Mouse (Mus musculus): ENCODE measurements around the gene Mrpl45.

The Mrpl45 gene

DNA sequence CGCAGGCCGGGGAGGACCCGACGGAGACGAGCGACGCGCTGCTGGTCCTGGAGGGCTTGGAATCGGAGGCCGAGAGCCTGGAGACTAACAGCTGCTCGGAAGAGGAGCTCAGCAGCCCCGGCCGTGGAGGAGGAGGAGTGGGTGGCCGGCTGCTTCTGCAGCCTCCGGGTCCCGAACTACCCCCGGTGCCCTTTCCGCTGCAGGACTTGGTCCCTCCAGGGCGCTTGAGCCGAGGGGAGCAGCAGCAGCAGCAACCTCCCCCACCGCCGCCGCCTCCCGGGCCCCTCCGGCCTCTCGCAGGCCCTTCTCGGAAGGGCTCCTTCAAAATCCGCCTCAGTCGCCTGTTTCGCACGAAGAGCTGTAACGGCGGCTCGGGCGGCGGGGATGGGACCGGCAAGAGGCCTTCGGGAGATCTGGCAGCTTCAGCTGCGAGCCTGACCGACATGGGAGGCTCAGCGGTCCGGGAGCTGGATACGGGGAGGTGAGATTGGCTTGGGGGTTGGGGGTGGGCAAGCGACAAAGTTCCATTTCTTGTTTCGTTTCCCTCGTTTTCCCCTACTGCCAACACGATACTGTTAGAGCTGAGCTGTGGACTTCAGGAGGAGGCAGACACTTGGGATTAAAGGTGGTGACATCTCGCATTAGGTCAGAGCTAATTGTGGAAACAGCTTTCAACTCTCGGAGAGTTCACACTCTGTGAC is 47.6 kb downstream of the Mrpl45 start:
- DNase-seq (ENCODE audit: low read depth, low spot score): peak; percentile 42

DNA sequence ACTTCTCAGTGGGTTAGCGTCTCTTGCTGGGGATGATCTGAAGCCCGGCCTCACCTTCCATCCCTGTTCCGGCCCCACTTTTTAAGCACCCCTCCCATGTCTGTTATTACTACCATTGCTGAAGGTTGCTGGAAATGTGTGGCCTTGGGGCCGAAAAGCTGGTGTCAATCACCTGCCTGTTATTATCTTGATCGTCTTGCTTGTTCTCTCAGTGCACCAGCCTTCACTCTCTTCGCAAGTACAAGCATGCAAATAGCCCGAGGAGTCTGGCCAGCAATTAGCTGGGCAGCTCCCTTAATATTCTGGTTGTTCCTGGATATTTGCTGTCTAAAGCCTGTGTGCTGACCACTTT is 48.1 kb downstream of the Mrpl45 start:
- DNase-seq (ENCODE audit: low read depth, low spot score): no peak

DNA sequence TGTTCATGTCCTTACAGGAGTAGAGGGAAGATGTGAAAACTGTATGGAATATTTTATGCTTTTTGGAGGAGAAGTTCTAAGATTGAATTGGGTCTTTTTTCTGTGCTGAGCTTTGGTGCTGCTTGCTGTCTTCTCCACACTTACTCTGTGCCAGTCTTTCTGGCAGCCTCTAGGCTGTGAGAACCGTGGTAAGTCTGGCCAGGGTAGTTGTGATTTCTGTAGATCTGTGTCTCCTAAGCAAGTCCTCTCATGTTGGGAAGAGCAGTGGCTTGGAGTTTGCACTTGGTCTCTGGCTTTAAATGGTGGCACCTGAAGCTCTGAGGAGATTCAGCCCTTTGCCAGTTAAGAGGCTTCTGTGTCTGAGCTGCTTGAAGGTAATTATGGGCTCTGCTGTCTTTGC is 50.0 kb downstream of the Mrpl45 start:
- no peak for DNase-seq (ENCODE audit: low read depth, low spot score)

DNA sequence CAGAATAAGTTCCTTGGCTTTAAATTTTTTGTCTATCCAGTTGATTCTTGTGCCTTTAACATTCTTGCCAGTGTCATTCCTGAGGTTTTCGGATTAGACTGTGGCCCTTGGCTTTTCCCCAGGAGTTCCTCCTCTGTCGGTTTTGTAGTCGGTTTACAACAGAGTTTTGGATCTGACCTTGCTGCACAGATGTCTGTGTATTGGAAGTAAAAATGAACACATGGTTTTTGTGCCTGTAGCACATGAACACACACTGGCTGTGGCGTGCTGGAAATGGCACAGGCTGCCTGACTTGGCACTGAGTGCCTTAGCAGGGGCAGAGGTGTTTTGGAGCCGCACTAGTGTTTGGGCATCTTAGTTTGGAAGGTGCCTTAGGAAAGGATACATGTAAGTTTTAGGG is 53.0 kb downstream of the Mrpl45 start:
- DNase-seq (ENCODE audit: low read depth, low spot score): no peak

DNA sequence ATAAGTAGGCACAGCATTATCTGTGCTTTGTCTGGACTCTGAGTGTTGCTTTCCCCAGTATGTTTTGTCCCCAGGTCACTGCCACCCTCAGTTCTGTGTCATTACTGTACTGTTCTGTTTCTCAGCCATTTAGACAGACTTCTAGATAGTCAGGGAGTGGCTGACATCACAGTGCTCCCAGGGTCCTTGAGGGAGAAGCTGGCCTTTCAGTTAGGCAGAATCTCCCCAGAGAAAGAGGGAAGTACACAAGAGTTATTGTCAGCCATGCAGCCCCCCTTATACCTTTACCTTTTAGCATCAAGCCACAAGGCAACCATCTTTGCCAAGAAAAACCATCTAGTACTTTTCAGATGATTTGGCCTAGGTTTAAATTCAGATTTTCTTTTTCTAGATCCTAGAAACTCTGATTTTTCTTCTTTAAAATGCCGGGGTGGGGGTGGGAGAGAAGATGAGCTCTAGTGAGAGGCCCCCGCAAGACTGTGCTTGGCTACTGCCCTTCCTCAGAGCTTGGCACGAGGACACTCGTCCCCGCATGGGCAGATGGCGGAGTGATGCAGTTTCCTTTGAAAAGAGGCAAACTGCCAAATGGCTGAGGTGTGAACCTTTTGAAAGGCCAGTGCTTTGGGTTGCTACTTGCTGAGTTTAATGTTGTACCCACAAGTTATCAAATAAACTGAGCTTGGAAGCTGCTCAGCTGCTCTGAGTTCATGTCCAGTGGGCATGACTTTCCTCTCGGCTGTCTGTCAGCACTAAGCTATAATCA is 55.0 kb downstream of the Mrpl45 start:
- no peak for DNase-seq (ENCODE audit: low read depth, low spot score)

DNA sequence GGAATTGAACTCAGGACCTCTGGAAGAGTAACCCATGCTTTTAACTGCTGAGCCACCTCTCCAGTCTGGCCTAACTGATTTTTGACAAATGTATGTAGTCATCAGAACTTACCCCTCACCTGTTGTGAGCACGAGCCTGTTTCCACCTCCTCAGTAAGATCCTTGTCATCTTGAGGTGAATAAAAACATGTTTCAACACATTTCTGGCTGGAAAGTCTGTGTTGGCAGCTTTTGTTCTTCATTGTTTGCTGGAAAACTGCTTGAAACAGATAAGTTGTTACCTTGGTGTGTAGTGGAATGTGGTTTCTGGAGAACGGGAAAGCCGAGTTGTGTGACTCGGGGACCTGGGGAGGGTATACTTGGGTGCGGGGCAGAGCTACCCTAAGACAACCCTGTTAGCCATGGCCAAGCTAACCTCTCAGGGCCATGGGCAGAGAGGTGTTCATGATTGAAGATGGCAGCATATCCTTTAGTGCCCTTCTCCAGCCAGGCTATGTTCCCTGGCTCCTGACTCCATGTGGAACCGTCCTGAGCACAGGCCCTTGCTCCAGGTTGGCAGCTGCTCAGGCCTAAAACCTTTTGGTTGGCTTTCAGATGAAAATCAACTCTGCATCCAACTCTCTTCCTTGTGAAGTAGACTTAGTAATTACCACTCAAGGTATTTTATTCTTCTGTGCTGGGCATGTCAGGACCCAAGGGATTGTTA is 56.8 kb downstream of the Mrpl45 start:
- DNase-seq (ENCODE audit: low read depth, low spot score): no peak

DNA sequence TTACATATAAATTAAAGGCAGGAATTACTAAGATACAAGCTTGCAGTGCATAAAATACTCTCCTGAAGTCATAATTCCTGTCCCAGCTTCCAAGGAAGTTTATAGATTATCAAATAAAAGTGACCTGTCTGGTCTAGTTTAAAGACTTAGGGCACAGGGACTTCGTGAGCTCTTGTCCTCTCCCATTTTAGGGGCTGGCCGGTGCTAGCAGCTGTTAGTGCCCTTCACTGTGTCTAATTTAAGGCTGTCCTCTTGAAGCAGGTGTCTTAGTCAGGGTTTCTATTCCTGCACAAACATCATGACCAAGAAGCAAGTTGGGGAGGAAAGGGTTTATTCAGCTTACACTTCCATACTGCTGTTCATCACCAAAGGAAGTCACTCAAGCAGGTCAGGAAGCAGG is 57.9 kb downstream of the Mrpl45 start:
- DNase-seq (ENCODE audit: low read depth, low spot score): no peak
